Mouse (Mus musculus) spleen, embryonic (tissue): ENCODE measurements at regions not wholly inside any gene's neighbourhood (a gene's known extent, or its start where the extent isn't known, plus 50 kb on each side); places are given as distances from the start of the nearest gene placed in this dataset.

ENCODE experiments used
- CTCF ChIA-PET: fragments of 350-600 bp; sonication (Branson Sonifier 250); formaldehyde crosslinking; loops from one replicate; lab custom pipeline; 2022; lab: Charles Lee

DNA sequence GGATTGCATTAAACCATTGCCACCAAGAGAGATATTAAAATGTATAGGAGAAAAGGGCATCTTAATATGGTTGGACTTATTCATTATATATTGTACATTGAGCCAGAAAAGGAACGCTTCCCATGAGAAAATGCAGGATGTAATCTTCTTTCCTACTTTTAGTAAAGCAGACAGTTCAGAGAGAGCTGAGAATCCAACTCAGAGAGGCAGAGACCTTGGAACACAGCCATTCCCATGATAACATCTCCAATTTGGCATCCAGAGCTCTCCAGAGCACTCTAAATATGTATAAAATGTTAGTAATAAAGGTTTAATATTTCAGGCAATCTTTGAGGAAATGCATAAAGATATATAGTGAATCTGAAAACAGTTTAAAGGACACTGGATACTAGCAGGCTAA, 199.3 kb upstream of the Asb5 start:
- CTCF ChIA-PET: no interaction called here

DNA sequence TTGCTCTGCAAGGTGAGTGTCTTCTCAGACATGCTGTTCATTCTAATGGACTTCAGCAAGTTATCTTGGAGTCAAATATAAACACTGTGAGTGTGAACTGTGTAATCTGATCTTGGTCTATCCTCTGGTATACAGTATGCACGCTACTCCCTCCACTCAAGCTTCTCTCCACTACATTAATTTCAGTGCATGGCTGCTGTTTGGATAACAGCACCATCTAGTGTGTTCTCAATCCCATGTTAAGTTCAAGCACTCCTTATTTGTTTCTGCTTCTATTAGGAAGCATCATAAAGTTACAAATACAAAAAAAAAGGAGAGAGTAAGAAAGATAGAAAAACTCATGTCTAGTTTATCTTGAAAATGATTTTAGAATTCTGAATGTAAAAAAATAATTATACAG, 197.5 kb upstream of the Asb5 start:
- CTCF ChIA-PET: no interaction called here

DNA sequence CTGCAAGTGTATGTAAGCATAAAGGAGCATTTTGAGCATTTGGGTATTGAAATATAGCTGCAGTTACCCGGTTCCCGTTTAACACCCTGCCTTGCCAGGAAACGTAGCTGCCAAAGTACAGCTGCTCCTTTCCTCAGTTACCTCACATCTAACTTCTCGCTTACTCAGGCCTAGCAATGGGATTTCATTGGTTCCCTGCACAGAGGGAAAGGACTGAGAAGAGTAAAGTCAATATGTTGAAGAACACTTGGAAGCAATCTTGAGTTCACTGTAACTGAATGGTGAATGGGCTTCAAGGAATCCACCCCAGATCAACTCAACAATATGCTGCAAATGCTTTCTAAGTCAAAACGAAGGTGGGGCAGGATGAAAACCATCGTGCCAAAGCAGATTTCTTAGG, 178.3 kb upstream of the Asb5 start:
- CTCF ChIA-PET: interaction anchor here (0.5 kb wide), 1 partner anchor 158 kb away, joined by 5 read pairs; no protein-coding TSS in a partner anchor

- CTCF ChIA-PET: no interaction called here
Measured at GRCm38 (mm10) chr8:54361716-54362115, 167.7 kb upstream of the Asb5 start.

DNA sequence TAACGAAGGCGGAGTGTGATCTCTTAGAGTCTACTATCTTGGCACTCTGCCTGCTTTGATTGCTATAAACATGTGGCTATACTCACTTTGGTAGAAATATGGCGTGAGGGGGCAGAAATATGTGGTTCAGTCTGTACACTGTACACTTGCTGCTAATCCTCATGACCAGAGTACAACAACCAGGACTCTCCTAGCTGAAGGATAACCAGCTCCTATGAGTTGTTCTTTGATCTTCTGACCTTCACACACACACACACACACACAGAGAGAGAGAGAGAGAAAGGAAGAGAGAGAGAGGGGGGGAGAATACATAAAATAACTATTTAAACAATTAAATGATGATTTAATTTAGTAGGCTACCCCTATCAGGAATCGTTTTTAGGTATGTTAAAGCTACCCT, 158.9 kb upstream of the Asb5 start:
- CTCF ChIA-PET: no interaction called here

DNA sequence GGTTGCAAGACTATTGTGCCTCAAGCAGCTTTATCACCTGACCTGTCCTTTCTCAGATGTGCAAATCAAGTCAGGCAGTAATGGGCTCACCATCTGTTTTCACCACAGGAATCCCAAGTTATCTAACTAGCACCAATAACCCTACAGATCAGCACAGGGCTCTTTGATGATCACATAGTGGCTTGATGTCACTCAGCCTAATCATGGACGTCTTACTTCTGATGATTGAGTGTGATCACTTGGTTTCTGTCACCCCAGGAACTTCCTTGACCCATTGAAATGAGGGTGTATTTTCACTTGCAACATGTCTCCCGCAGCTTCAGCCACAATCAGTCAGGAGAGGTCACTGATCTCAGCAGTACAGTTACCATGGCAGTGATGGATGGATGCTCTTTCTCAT, 158.3 kb upstream of the Asb5 start:
- CTCF ChIA-PET: no interaction called here

DNA sequence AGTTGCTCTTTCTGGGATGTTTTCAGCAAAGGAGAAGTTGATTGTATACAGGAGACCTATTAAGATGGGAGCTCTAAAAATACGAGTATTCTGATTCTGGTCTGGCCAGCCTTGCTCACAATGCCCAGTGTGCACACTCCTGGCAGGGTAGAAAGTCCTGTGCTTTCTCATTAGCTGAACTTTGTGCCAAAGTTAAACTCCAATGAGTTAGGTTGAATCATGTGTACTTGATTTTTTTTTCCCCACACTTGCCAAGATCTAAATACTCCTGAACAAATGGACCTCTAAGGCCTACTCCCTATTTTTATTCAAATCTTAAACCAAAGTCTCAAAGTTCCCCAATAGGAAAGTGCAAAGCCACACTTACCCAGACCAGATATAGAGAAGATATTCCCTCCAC, 156.5 kb upstream of the Asb5 start:
- CTCF ChIA-PET: no interaction called here

DNA sequence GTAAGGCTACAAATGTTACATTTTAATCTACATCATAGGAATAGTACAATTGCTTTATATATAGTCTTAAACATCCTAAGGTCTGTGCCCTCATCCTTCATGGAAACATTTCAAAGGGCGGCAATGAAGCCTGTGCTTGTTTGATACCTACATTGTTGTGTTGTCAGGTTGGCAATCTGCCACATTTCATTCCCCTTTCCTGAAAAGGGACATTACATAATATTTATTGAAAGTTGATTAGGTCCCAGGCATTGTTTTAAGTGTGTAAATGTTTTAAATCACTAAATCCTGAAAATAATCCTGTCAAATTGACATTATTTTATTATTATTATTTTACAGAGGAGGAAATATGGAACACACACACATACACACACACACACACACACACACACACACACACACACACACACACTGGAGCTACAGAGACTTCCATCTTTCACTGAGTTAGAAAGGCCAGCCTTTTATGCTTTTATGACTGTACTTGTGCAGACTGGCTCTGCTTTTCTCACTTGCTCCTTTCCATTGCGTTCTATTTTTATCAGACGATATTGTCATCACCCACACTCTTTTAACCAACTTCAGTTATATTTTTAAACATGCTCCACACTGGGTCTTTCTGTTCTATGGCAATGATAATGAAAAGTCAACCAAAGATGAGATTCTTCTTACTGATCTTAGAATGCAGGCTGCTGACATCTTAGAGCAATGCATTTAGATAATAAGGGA, 153.8 kb upstream of the Asb5 start:
- CTCF ChIA-PET: no interaction called here

DNA sequence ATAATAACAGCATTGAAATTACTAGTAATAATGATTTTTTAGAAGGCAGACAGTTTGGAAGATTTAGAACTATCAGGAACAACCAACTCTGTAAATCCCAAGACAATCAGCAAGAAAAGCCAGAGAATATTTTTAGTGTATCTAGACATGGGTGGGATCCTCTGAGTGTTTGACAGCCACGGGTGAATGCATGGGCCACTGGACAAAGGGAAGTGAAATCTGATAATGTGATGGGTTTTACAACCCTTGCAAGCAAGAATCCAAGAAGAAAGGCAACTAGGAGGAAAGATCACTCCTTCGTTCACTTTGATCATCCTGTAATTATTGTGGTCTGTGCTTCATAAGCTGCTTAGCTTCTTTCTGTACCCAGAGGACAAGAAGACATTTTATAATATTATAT, 149.2 kb upstream of the Asb5 start:
- CTCF ChIA-PET: no interaction called here

GRCm38 (mm10) chr8:54392866-54393265, 136.5 kb upstream of the Asb5 start:
- CTCF ChIA-PET: no interaction called here

- CTCF ChIA-PET: no interaction called here
Measured at GRCm38 (mm10) chr8:54393466-54394197, 135.7 kb upstream of the Asb5 start.

DNA sequence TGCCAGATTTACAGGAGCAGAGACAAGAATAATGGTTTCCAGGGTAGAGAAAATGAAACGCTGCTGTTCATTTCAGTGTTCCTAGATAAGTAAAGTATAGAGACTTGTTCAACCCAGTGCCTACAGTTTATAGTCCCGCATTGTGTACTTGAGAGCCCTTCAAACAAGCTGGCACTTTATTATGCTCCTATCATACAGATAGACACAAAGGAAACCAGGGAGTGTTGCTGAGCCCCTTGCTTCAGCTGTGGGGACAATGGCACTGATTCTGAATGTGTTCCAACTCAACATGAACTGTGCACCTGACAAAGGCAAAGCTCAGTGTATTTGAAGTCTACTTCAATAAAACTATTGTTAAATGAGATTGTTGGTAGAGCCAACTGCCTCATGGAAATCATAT, 123.7 kb upstream of the Asb5 start:
- CTCF ChIA-PET: no interaction called here

GRCm38 (mm10) chr8:54414092-54414799, 115.1 kb upstream of the Asb5 start:
- CTCF ChIA-PET: no interaction called here

DNA sequence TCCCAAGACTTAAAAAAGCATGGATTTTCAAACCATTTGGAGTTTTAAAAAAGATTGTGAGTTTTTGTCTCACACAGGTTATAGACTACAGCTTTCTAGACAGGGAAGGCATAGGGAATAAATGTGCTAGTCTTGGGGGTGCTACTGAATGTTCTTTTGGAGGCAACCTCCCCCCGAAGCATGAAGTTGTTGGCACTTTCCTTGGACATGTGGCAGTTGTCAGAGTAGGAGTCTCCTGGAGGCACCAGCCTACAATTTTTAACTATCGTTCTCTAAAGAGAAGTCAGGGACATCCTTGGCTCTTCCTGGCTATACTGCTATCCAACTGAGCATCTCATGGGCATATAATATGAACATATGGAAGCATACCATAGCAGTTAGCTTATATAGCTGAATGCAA, 112.7 kb upstream of the Asb5 start:
- CTCF ChIA-PET: no interaction called here

DNA sequence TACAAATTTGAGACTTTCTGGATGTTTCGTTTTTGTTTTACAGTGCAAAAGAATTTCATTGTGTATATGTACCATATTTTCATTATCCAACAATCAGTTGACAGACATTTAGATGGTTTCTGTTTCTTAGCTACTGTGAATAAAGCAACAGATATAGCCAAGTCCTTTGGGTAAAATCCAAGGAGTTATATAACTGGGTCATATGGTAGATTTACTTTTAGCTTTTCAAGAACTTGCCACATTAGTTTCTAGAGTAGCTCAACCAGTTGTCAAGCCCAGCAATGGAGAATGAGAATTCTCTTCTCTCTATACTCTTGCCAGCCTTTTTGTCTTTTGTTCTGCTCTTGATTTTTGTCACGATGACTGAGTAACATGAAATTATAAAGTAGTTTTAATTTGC, 111.3 kb upstream of the Asb5 start:
- CTCF ChIA-PET: no interaction called here

DNA sequence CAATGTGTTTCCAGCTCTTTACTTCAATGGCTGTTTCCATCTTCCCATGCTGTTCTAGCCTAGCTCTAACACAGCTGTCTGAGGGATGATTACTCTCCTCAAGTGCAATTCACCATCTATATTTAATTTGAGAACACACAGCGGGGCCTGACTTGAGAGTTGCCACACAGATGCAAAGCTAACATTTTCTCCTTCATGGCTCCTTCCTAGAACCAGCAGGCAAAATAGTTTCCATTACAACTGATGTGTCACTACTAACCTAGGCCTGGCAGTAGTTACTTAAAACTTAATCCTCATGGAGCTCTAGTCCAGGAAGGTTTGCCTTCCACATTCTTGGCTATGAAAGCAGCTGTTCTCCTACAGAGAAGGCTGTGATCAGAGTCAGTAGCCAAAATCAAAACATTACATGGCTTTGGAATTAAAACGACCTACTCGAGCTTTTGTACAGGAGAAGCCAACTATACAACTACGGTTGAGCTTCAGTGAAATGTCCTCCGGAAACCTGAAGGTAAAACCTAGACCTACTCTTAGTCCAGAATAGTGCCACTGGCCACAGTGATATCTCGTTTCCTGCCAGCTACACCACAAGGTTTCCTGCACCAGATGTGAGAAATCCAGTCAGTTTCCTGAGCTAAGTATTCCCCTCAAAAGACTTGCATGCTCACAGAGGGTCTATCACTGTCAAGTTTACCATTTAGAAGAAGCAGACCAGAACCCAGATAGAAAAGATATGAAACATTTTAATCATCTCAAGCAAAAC, 108.9 kb upstream of the Asb5 start:
- CTCF ChIA-PET: no interaction called here

GRCm38 (mm10) chr8:54425039-54425438, 104.3 kb upstream of the Asb5 start:
- CTCF ChIA-PET: no interaction called here

- CTCF ChIA-PET: no interaction called here
Measured at GRCm38 (mm10) chr8:54435694-54436093, 93.7 kb upstream of the Asb5 start.

GRCm38 (mm10) chr8:54441143-54441542, 88.2 kb upstream of the Asb5 start:
- CTCF ChIA-PET: no interaction called here

GRCm38 (mm10) chr8:54442395-54442794, 87.0 kb upstream of the Asb5 start:
- CTCF ChIA-PET: interaction anchor here (0.6 kb wide), 1 partner anchor 11 kb away, joined by 5 read pairs; no protein-coding TSS in a partner anchor

- CTCF ChIA-PET: no interaction called here
Measured at GRCm38 (mm10) chr8:54446370-54446769, 83.0 kb upstream of the Asb5 start.

DNA sequence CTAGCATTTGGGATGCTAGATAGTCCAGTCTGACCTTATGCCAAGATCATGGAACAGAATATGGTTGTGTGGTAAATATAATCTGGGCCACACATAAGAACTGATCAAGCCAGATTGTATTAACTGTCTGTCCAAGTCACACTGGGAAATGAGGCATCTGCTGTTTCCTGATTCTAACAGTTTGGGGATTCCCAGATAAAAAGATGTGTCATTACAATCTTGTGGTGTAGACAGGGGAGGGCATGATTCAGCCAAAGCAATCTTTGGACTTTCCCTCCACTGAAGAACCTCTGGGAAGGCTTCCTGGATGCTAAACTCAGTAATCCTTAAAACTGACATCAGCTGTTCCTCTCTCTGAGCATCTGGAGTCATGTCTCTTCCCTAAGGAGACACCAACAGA, 79.6 kb upstream of the Asb5 start:
- CTCF ChIA-PET: no interaction called here
